Comparison of ENCODE assay signal across 30 mouse cellular contexts in the genomic region with DNA sequence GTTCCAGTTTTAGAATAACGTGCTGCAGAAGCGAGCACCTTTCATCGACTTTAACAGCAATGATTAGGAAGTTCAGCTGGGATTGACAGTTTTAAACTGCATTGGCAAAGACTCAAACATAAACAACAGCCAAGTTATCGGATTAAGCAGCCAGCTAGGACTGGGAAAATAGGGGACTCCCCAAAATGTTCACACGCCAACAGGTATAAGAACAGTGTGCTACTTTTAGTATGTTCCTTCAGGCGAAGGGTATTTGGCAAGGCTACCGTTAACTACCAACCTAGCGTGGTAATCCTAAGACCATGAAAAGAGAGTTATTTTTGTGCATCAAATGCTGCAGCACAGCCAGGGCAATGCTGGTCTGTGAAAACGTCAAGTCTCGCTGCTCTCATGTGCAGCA. TPM values are rescaled to one million over a fixed set of nuclear protein-coding genes. Genes with fewer than 3 reads are reported as not detected.
DNase-seq lines count a peak whose midpoint lies in the region; ATAC-seq lines count a peak whose summit lies in the region.
"Had no signal": no experiment of that assay in that cellular context is flagged by ENCODE, and none has a peak within 500 bp of the region (broad histone marks: within the 10 kb centered on the region; RNA-seq: fewer than 3 reads in every experiment).

No protein-coding gene starts in this region.

- no peaks in the 10 kb centered on the region for H3K9me3 ChIP-seq in forebrain, embryonic 16.5 days (ENCODE audit: control insufficient read depth, low read length)
- H3K9me3 ChIP-seq in forebrain, embryonic 11.5 days (ENCODE audit: control insufficient read depth, low read length): no peaks in the 10 kb centered on the region
- H3K9me3 ChIP-seq in heart, embryonic 16.5 days (replicated peaks; ENCODE audit: control insufficient read depth, low read length): no peaks in the 10 kb centered on the region
- H3K9me3 ChIP-seq in midbrain, embryonic 14.5 days (ENCODE audit: control insufficient read depth, low read length): no peaks in the 10 kb centered on the region
- no peaks in the 10 kb centered on the region for H3K9me3 ChIP-seq in midbrain, embryonic 13.5 days
- H3K9me3 ChIP-seq: forebrain, embryonic 12.5 days had no signal

- no peak for ATAC-seq in forebrain, embryonic 16.5 days
- no peak for ATAC-seq in forebrain, embryonic 11.5 days (replicated peaks; ENCODE audit: low FRiP score)
- ATAC-seq in heart, embryonic 16.5 days (replicated peaks; ENCODE audit: extremely low read depth, insufficient read depth, low FRiP score): peak; percentile 34; the same call in 1 of the 2 replicates
- no peak for ATAC-seq in midbrain, embryonic 14.5 days (ENCODE audit: low FRiP score, low TSS enrichment)
- ATAC-seq in midbrain, embryonic 13.5 days: no peak
- ATAC-seq: CD4-positive, CD25-positive, alpha-beta regulatory T cell, adult 4 months; forebrain, postnatal 0 days; hindbrain, postnatal 0 days; inflammation-experienced regulatory T-cells, adult 6 months; intestine, embryonic 16.5 days had no signal

- WGBS in forebrain, embryonic 16.5 days: 29% methylated on average over 10 of the region's 10 CpGs
- 71% methylated on average over 10 of the region's 10 CpGs for WGBS in forebrain, embryonic 11.5 days
- WGBS in heart, embryonic 16.5 days: 34% methylated on average over 10 of the region's 10 CpGs
- 61% methylated on average over 10 of the region's 10 CpGs for WGBS in midbrain, embryonic 14.5 days
- WGBS in midbrain, embryonic 13.5 days: 70% methylated on average over 10 of the region's 10 CpGs

- H3K4me1 ChIP-seq in forebrain, embryonic 16.5 days (replicated peaks; ENCODE audit: control insufficient read depth, insufficient read depth, low read length): peaks cover 7% of the 10 kb centered on the region
- H3K4me1 ChIP-seq in forebrain, embryonic 11.5 days (replicated peaks; ENCODE audit: control insufficient read depth, insufficient read depth, low read length): no peaks in the 10 kb centered on the region
- peaks cover 19% of the 10 kb centered on the region for H3K4me1 ChIP-seq in heart, embryonic 16.5 days (ENCODE audit: control insufficient read depth, insufficient read depth, low read length)
- no peaks in the 10 kb centered on the region for H3K4me1 ChIP-seq in midbrain, embryonic 14.5 days (ENCODE audit: control insufficient read depth, insufficient read depth, low read length)
- 0 out of 2 replicates have a peak, but pooled peaks cover 2% of the 10 kb centered on the region for H3K4me1 ChIP-seq in midbrain, embryonic 13.5 days (replicated peaks)

- 0 out of 2 replicates have a peak overlapping the region, but pooled peaks have one; percentile 18 for H3K9ac ChIP-seq in forebrain, embryonic 16.5 days (replicated peaks; ENCODE audit: low read depth, low read length)
- no peak overlapping the region for H3K9ac ChIP-seq in forebrain, embryonic 11.5 days (ENCODE audit: low read length)
- no peak overlapping the region for H3K9ac ChIP-seq in heart, embryonic 16.5 days (ENCODE audit: low read length)
- H3K9ac ChIP-seq in midbrain, embryonic 14.5 days (replicated peaks; ENCODE audit: low read length): no peak overlapping the region
- no peak overlapping the region for H3K9ac ChIP-seq in midbrain, embryonic 13.5 days (replicated peaks)
- H3K9ac ChIP-seq: forebrain, embryonic 12.5 days; forebrain, postnatal 0 days; hindbrain, embryonic 14.5 days had no signal

- H3K4me2 ChIP-seq in forebrain, embryonic 16.5 days (ENCODE audit: low read length): no peak overlapping the region
- H3K4me2 ChIP-seq in forebrain, embryonic 11.5 days (ENCODE audit: low read depth, low read length, severe bottlenecking): no peak overlapping the region
- 0 out of 2 replicates have a peak overlapping the region, but pooled peaks have one; percentile 11 for H3K4me2 ChIP-seq in heart, embryonic 16.5 days (ENCODE audit: low read depth, low read length)
- H3K4me2 ChIP-seq in midbrain, embryonic 14.5 days (ENCODE audit: low read length): no peak overlapping the region
- no peak overlapping the region for H3K4me2 ChIP-seq in midbrain, embryonic 13.5 days (replicated peaks)
- H3K4me2 ChIP-seq: forebrain, embryonic 12.5 days; heart, embryonic 11.5 days; hindbrain, embryonic 14.5 days had no signal

- no peaks in the 10 kb centered on the region for H3K36me3 ChIP-seq in forebrain, embryonic 16.5 days (ENCODE audit: control insufficient read depth, insufficient read depth)
- no peaks in the 10 kb centered on the region for H3K36me3 ChIP-seq in forebrain, embryonic 11.5 days (ENCODE audit: control insufficient read depth, insufficient read depth, low read length)
- H3K36me3 ChIP-seq in heart, embryonic 16.5 days (ENCODE audit: control insufficient read depth, insufficient read depth): no peaks in the 10 kb centered on the region
- no peaks in the 10 kb centered on the region for H3K36me3 ChIP-seq in midbrain, embryonic 14.5 days (ENCODE audit: control insufficient read depth, insufficient read depth, low read length)
- H3K36me3 ChIP-seq in midbrain, embryonic 13.5 days: no peaks in the 10 kb centered on the region
- H3K36me3 ChIP-seq: forebrain, embryonic 12.5 days had no signal

- no peak overlapping the region for H3K27ac ChIP-seq in forebrain, embryonic 16.5 days (ENCODE audit: low read length)
- no peak overlapping the region for H3K27ac ChIP-seq in forebrain, embryonic 11.5 days (ENCODE audit: low read depth, low read length)
- no peak overlapping the region for H3K27ac ChIP-seq in heart, embryonic 16.5 days (ENCODE audit: low read length)
- H3K27ac ChIP-seq in midbrain, embryonic 14.5 days (replicated peaks; ENCODE audit: low read depth, low read length): no peak overlapping the region
- H3K27ac ChIP-seq in midbrain, embryonic 13.5 days: no peak overlapping the region
- H3K27ac ChIP-seq: forebrain, embryonic 12.5 days; gastrocnemius, adult 2 months; hindbrain, embryonic 14.5 days; hindbrain, postnatal 0 days had no signal

- H3K4me3 ChIP-seq in forebrain, embryonic 16.5 days (replicated peaks; ENCODE audit: low read length): no peak overlapping the region
- no peak overlapping the region for H3K4me3 ChIP-seq in forebrain, embryonic 11.5 days (ENCODE audit: low read depth, low read length)
- H3K4me3 ChIP-seq in heart, embryonic 16.5 days (ENCODE audit: low read length): no peak overlapping the region
- no peak overlapping the region for H3K4me3 ChIP-seq in midbrain, embryonic 14.5 days (replicated peaks; ENCODE audit: low read depth, low read length)
- H3K4me3 ChIP-seq in midbrain, embryonic 13.5 days (replicated peaks): no peak overlapping the region
- H3K4me3 ChIP-seq: erythroblast, embryonic 14.5 days; forebrain, embryonic 12.5 days; gastrocnemius, adult 2 months had no signal

- H3K27me3 ChIP-seq in forebrain, embryonic 16.5 days (replicated peaks; ENCODE audit: control insufficient read depth, insufficient read depth, low read length): no peaks in the 10 kb centered on the region
- no peaks in the 10 kb centered on the region for H3K27me3 ChIP-seq in forebrain, embryonic 11.5 days (ENCODE audit: control insufficient read depth, insufficient read depth, low read length)
- H3K27me3 ChIP-seq in heart, embryonic 16.5 days (ENCODE audit: control insufficient read depth, insufficient read depth, low read length): no peaks in the 10 kb centered on the region
- H3K27me3 ChIP-seq in midbrain, embryonic 14.5 days (ENCODE audit: control insufficient read depth, insufficient read depth, low read length): no peaks in the 10 kb centered on the region
- H3K27me3 ChIP-seq in midbrain, embryonic 13.5 days: 0 out of 2 replicates have a peak, but pooled peaks cover 9% of the 10 kb centered on the region
- H3K27me3 ChIP-seq: forebrain, embryonic 12.5 days had no signal

- DNase-seq in forebrain, embryonic 11.5 days (ENCODE audit: low spot score): no peak
- no peak for DNase-seq in heart, postnatal 4 days
- peak; percentile 7 for DNase-seq in midbrain, embryonic 14.5 days
- DNase-seq in fat pad, adult 2 months (ENCODE audit: extremely low read depth, low read depth, low spot score): peak; percentile 92
- no peak for DNase-seq in spleen, postnatal 4 days (ENCODE audit: low spot score in 2 of 2)
- DNase-seq: adrenal gland, adult 2 months; adrenal gland, postnatal 14 days; cerebellum, adult 11-12 months; cerebellum, adult 8-10 months; cerebellum, postnatal 10 days; cerebellum, postnatal 36 days; embryo, embryonic 11 days; forebrain, postnatal 0 days; gastrocnemius, adult 2 months; gastrocnemius, postnatal 14 days; heart, adult 11 months; heart, postnatal 14 days; kidney, adult 18-20 months had no signal

RNA-seq across cellular contexts. Expression of gene Cxcl14, which starts 46.1 kb away (rescaled TPM):
- 12.8 and 20.9 TPM in 2 replicates for polyA plus RNA-seq in forebrain, embryonic 16.5 days (2015; fragmentation: Nextera tagmentation; extraction: Ambion mirVana)
- polyA plus RNA-seq in forebrain, embryonic 11.5 days (2014; fragmentation: Nextera tagmentation; extraction: Ambion mirVana): 8.6 and 10.9 TPM in 2 replicates
- 0.54 and 1.9 TPM in 2 replicates for polyA plus RNA-seq in heart, embryonic 16.5 days (2015; fragmentation: Nextera tagmentation; extraction: Ambion mirVana)
- total RNA-seq in heart, postnatal 4 days (2021): under 1 TPM; 0.20 to 0.24 TPM
- 10.2 and 11.2 TPM in 2 replicates for polyA plus RNA-seq in midbrain, embryonic 14.5 days (2014; fragmentation: Nextera tagmentation; extraction: Ambion mirVana)
- polyA plus RNA-seq in midbrain, embryonic 13.5 days (2015; fragmentation: Nextera tagmentation; extraction: Ambion mirVana): 7.4 and 8.0 TPM in 2 replicates
- total RNA-seq: MEL had no signal
- polyA plus RNA-seq: CD4-positive, CD25-positive, alpha-beta regulatory T cell, adult 4 months; erythroblast, embryonic 14.5 days; inflammation-experienced regulatory T-cells, adult 6 months had no signal

Comparison
In these comparisons a context has a peak if more than half of its experiments do, and no peak if none do; other contexts are left out.
1. DNase-seq: peak in midbrain, embryonic 14.5 days (single experiment) and fat pad, adult 2 months (single experiment); none in forebrain, embryonic 11.5 days (single experiment), heart, postnatal 4 days (single experiment) and spleen, postnatal 4 days (0 of 2).